Mouse (Mus musculus): ENCODE data around the gene Itgbl1. TPM values are rescaled to one million over a fixed set of nuclear protein-coding genes. Genes with fewer than 3 reads are reported as not detected.

Gene Itgbl1
- polyA plus RNA-seq, 1 experiment from 2014 or later: 4.8 TPM

- no peak overlapping the region for H3K4me2 ChIP-seq (ENCODE audit: low read length)
- no peaks in the 10 kb centered on the region for H3K9me3 ChIP-seq (ENCODE audit: control insufficient read depth, low read length)
- H3K36me3 ChIP-seq (ENCODE audit: control insufficient read depth, insufficient read depth): no peaks in the 10 kb centered on the region
- no peaks in the 10 kb centered on the region for H3K4me1 ChIP-seq (replicated peaks; ENCODE audit: control insufficient read depth, insufficient read depth, low read length)
- H3K27ac ChIP-seq (ENCODE audit: low read length): no peak overlapping the region
- WGBS: 24% methylated on average over 6 of the region's 6 CpGs
- H3K9ac ChIP-seq (replicated peaks; ENCODE audit: low read depth, low read length): no peak overlapping the region
- no peak overlapping the region for H3K4me3 ChIP-seq (replicated peaks; ENCODE audit: low read length)
- H3K27me3 ChIP-seq (replicated peaks; ENCODE audit: control insufficient read depth, insufficient read depth, low read length): no peaks in the 10 kb centered on the region
- ATAC-seq: no peak
Observed at GRCm38 (mm10) chr14:123865779-123866726, 206.3 kb downstream of the Itgbl1 start.

DNA sequence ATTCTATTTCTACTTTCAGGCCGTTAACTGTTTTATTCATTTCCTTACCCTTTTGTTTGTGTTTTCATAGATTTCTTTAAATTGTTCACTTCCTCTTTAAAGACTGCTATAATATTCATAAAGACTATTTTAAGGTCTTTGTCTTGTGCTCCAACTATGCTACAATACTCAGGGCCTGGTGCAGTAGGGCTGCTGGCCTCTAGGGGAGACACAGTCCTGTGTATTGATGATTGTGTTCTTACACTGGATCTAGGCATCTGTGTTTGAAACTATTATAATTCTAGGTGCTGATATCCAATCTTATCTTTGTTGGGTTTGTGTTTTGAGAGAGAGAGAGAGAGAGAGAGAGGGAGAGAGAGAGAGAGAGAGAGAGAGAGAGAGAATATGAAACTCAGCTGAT lies 268.1 kb downstream of the Itgbl1 start:
- Histone ChIP-seq H3K9ac (replicated peaks; ENCODE audit: low read depth, low read length) (no peak overlapping the region), H3K4me3 (replicated peaks; ENCODE audit: low read length) (no peak overlapping the region), H3K4me2 (ENCODE audit: low read length) (no peak overlapping the region), H3K36me3 (ENCODE audit: control insufficient read depth, insufficient read depth) (no peaks in the 10 kb centered on the region), H3K27ac (ENCODE audit: low read length) (no peak overlapping the region), H3K27me3 (replicated peaks; ENCODE audit: control insufficient read depth, insufficient read depth, low read length) (no peaks in the 10 kb centered on the region), H3K9me3 (ENCODE audit: control insufficient read depth, low read length) (no peaks in the 10 kb centered on the region), H3K4me1 (replicated peaks; ENCODE audit: control insufficient read depth, insufficient read depth, low read length) (no peaks in the 10 kb centered on the region)
- WGBS: 92% methylated on average over 1 of the region's 1 CpGs
- no peak for ATAC-seq

DNA sequence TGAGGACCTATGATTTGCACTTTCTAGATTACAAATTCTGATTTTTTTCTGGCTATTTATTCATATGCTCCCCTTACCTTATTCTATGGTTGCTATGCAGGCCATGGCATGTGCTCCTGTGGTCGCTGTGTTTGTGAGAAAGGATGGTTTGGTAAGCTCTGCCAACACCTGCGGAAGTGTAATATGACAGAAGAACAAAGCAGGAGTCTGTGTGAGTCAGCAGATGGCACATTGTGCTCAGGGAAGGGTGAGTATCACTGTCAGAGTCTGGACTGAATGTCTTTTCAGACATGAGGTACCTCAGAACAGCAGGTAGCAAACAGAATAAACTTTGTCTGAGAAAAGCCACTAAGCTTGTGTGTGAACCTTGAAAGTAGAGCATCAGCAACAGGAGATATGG lies 306.8 kb downstream of the Itgbl1 start:
- Histone ChIP-seq H3K4me3 (replicated peaks; ENCODE audit: low read length) (no peak overlapping the region), H3K9ac (replicated peaks; ENCODE audit: low read depth, low read length) (no peak overlapping the region), H3K4me2 (ENCODE audit: low read length) (no peak overlapping the region), H3K27me3 (replicated peaks; ENCODE audit: control insufficient read depth, insufficient read depth, low read length) (no peaks in the 10 kb centered on the region), H3K9me3 (ENCODE audit: control insufficient read depth, low read length) (no peaks in the 10 kb centered on the region), H3K4me1 (replicated peaks; ENCODE audit: control insufficient read depth, insufficient read depth, low read length) (no peaks in the 10 kb centered on the region), H3K27ac (ENCODE audit: low read length) (no peak overlapping the region), H3K36me3 (ENCODE audit: control insufficient read depth, insufficient read depth) (no peaks in the 10 kb centered on the region)
- no peak for ATAC-seq
- 56% methylated on average over 2 of the region's 2 CpGs for WGBS

GRCm38 (mm10) chr14:123967996-123968395 lies 308.2 kb downstream of the Itgbl1 start:
- no peak for ATAC-seq
- no peaks in the 10 kb centered on the region for H3K4me1 ChIP-seq (replicated peaks; ENCODE audit: control insufficient read depth, insufficient read depth, low read length)
- 74% methylated on average over 6 of the region's 6 CpGs for WGBS

GRCm38 (mm10) chr14:123990591-123991195 lies 330.9 kb downstream of the Itgbl1 start:
- Histone ChIP-seq H3K27ac (ENCODE audit: low read length) (no peak overlapping the region), H3K4me1 (replicated peaks; ENCODE audit: control insufficient read depth, insufficient read depth, low read length) (no peaks in the 10 kb centered on the region), H3K9ac (replicated peaks; ENCODE audit: low read depth, low read length) (no peak overlapping the region), H3K4me3 (replicated peaks; ENCODE audit: low read length) (no peak overlapping the region), H3K9me3 (ENCODE audit: control insufficient read depth, low read length) (no peaks in the 10 kb centered on the region), H3K4me2 (ENCODE audit: low read length) (no peak overlapping the region), H3K36me3 (ENCODE audit: control insufficient read depth, insufficient read depth) (no peaks in the 10 kb centered on the region), H3K27me3 (replicated peaks; ENCODE audit: control insufficient read depth, insufficient read depth, low read length) (no peaks in the 10 kb centered on the region)
- 78% methylated on average over 2 of the region's 2 CpGs for WGBS
- peak; percentile 71 for ATAC-seq

More at GRCm38 (mm10) chr14:123967996-123968395, 308.2 kb downstream of the Itgbl1 start:
- Histone ChIP-seq H3K27me3 (replicated peaks; ENCODE audit: control insufficient read depth, insufficient read depth, low read length) (no peaks in the 10 kb centered on the region), H3K36me3 (ENCODE audit: control insufficient read depth, insufficient read depth) (no peaks in the 10 kb centered on the region), H3K9me3 (ENCODE audit: control insufficient read depth, low read length) (no peaks in the 10 kb centered on the region), H3K9ac (replicated peaks; ENCODE audit: low read depth, low read length) (no peak overlapping the region), H3K27ac (ENCODE audit: low read length) (no peak overlapping the region), H3K4me3 (replicated peaks; ENCODE audit: low read length) (no peak overlapping the region), H3K4me2 (ENCODE audit: low read length) (no peak overlapping the region)

Other genes starting within 250 kb of the Itgbl1 start
- 6.6 and 9.6 TPM in 2 replicates for gene Nalcn, start 32.8 kb upstream of the Itgbl1 start, polyA plus RNA-seq (2015; fragmentation: Nextera tagmentation; extraction: Ambion mirVana)

Data from forebrain, embryonic 16.5 days (tissue).